Mouse (Mus musculus): ENCODE measurements around the gene Cdyl.

DNA sequence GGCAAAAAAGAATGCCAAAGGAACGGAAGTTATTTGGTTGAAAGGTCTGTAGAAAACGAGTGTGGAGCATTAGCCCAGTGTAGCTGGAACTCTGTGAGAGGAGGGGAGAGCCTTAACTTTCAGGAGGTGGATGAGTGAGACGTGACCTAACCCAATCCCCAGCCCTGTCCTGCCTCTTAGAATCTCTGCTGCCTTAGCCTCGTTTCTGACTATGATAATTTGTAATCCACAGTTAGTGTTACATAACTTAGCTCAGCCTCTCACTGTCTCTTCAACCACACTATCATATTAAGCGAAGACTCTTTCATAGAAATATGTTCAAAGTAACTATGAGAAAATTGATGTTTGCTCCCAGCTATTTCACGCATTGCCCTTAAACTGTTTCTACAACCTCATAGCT lies 59.9 kb downstream of the Cdyl start:
- TF ChIP-seq CTCF (IDR thresholded peaks at IDR 0.05; ENCODE audit: control insufficient read depth, insufficient read depth, insufficient replicate concordance, low read depth, low read length) = no peak
- no peak for TF ChIP-seq POLR2A (IDR thresholded peaks at IDR 0.05; ENCODE audit: control insufficient read depth, low read depth, low read length)

Data from testis, adult 2 months (tissue).